Mouse (Mus musculus) gastrocnemius, adult 8-10 months (tissue): Measurements from ENCODE around the gene Mid2. TPM values are rescaled to one million over a fixed set of nuclear protein-coding genes. Genes with fewer than 3 reads are reported as not detected.
"Not testable (repeated sequence)": the region's sequence is repeated elsewhere in the genome, so short reads cannot be mapped to it uniquely, and the experiment has no call there.

ENCODE experiments used
- DNase-seq, 2 experiments: peaks; one replicate each; pipeline ENCODE4 v3.0.0; 2022; ENCODE audit warnings: low spot score in 2 of 2
- total RNA-seq, 4 experiments: library from RNA; stranded (reverse); gene quantifications; 2 replicates each; pipeline ENCODE4 v1.2.4; 2022

Mid2 gene
- 1 to 10 TPM; 4.9 to 6.7 (median 5.7) TPM for total RNA-seq

GRCm38 (mm10) chrX:140664479-140665241, at the start of gene Mid2:
TSS of gene Mid2 (plus strand) at chrX:140664599.
- peak in 1 of 2 experiments; percentile 5 for DNase-seq

- no peak for DNase-seq
Measured at GRCm38 (mm10) chrX:140624875-140625594, 39.4 kb upstream of the Mid2 start.

- DNase-seq: no peak
Measured at GRCm38 (mm10) chrX:140638028-140638427, 26.4 kb upstream of the Mid2 start.

GRCm38 (mm10) chrX:140639592-140639991, 24.8 kb upstream of the Mid2 start:
- DNase-seq: no peak

- no peak for DNase-seq
Measured at GRCm38 (mm10) chrX:140660731-140661130, 3.7 kb upstream of the Mid2 start.

GRCm38 (mm10) chrX:140663516-140663915, 883 bp upstream of the Mid2 start:
- no peak for DNase-seq

GRCm38 (mm10) chrX:140665242-140665810, 927 bp downstream of the Mid2 start:
- peak; percentile 5 for DNase-seq

GRCm38 (mm10) chrX:140675444-140675843, 11.0 kb downstream of the Mid2 start:
- DNase-seq: no peak

GRCm38 (mm10) chrX:140688335-140688734, 23.9 kb downstream of the Mid2 start:
- no peak for DNase-seq

GRCm38 (mm10) chrX:140697872-140698463, 33.6 kb downstream of the Mid2 start:
- DNase-seq: not testable (repeated sequence)

GRCm38 (mm10) chrX:140703224-140703623, 38.8 kb downstream of the Mid2 start:
- DNase-seq: no peak

GRCm38 (mm10) chrX:140706077-140706476, 41.7 kb downstream of the Mid2 start:
- no peak for DNase-seq

- no peak for DNase-seq
Measured at GRCm38 (mm10) chrX:140722400-140722799, 58.0 kb downstream of the Mid2 start.

- DNase-seq: no peak
Measured at GRCm38 (mm10) chrX:140738986-140739385, 74.6 kb downstream of the Mid2 start.

GRCm38 (mm10) chrX:140743213-140743612, 78.8 kb downstream of the Mid2 start:
- no peak for DNase-seq

- DNase-seq: no peak
Measured at GRCm38 (mm10) chrX:140769794-140770193, 105.4 kb downstream of the Mid2 start.

- no peak for DNase-seq
Measured at GRCm38 (mm10) chrX:140805340-140805739, 140.9 kb downstream of the Mid2 start.

GRCm38 (mm10) chrX:140813312-140814006, 149.1 kb downstream of the Mid2 start, which contains the start of gene Tex13b:
TSS of gene Tex13b (minus strand) at chrX:140813433.
- DNase-seq: no peak
